Mouse (Mus musculus) CH12.LX (cell line): ENCODE measurements at regions not wholly inside any gene's neighbourhood (a gene's known extent, or its start where the extent isn't known, plus 50 kb on each side); places are given as distances from the start of the nearest gene placed in this dataset.

Experiments
- CHD2 ChIP-seq: IDR thresholded peaks from 2 replicates; pipeline ENCODE4 v1.6.1; 2011; ENCODE audit warnings: low read length, improper control_type of control experiment
- CTCF ChIP-seq, 2 experiments: IDR thresholded peaks in 1 of 2; conservative IDR thresholded peaks in 1 of 2; 2 replicates each; pipeline ENCODE4 v1.5.1; 2011 to 2012; ENCODE audit warnings: low read depth in 2 of 2, low read length in 2 of 2, improper control_type of control experiment in 1 of 2, inconsistent platforms in 1 of 2, mild to moderate bottlenecking in 1 of 2, moderate library complexity in 1 of 2
- E2F4 ChIP-seq: IDR thresholded peaks from 2 replicates; pipeline ENCODE4 v1.6.1; 2011; ENCODE audit warnings: low read depth, low read length, improper control_type of control experiment; ENCODE audit not compliant: insufficient replicate concordance
- ELF1 ChIP-seq: IDR thresholded peaks from 2 replicates; pipeline ENCODE4 v1.6.1; 2014; ENCODE audit warnings: low read depth, mild to moderate bottlenecking, inconsistent platforms, low read length, improper control_type of control experiment
- EP300 ChIP-seq: IDR thresholded peaks from 2 replicates; pipeline ENCODE4 v1.6.1; 2011; ENCODE audit warnings: low read length, improper control_type of control experiment
- MAFK ChIP-seq: IDR thresholded peaks from 2 replicates; pipeline ENCODE4 v1.6.1; 2011; ENCODE audit warnings: low read length, improper control_type of control experiment; ENCODE audit not compliant: insufficient replicate concordance
- MYC ChIP-seq: IDR thresholded peaks from 2 replicates; pipeline ENCODE4 v1.6.1; 2011; ENCODE audit warnings: low read depth, mild to moderate bottlenecking, improper control_type of control experiment, low read length
- NELFE ChIP-seq: IDR thresholded peaks from 2 replicates; pipeline ENCODE4 v1.6.1; 2011; ENCODE audit warnings: low read depth, low read length, improper control_type of control experiment
- POLR2A ChIP-seq: IDR thresholded peaks from 2 replicates; pipeline ENCODE4 v1.6.1; 2011; ENCODE audit warnings: low read depth, mild to moderate bottlenecking, improper control_type of control experiment, low read length
- UBTF ChIP-seq: IDR thresholded peaks from 2 replicates; pipeline ENCODE4 v1.6.1; 2012; ENCODE audit warnings: low read depth, mild to moderate bottlenecking, inconsistent platforms, low read length, improper control_type of control experiment, moderate library complexity
- ZNF384 ChIP-seq: IDR thresholded peaks from 2 replicates; pipeline ENCODE4 v1.6.1; 2012; ENCODE audit warnings: low read depth, low read length, improper control_type of control experiment, inconsistent platforms

DNA sequence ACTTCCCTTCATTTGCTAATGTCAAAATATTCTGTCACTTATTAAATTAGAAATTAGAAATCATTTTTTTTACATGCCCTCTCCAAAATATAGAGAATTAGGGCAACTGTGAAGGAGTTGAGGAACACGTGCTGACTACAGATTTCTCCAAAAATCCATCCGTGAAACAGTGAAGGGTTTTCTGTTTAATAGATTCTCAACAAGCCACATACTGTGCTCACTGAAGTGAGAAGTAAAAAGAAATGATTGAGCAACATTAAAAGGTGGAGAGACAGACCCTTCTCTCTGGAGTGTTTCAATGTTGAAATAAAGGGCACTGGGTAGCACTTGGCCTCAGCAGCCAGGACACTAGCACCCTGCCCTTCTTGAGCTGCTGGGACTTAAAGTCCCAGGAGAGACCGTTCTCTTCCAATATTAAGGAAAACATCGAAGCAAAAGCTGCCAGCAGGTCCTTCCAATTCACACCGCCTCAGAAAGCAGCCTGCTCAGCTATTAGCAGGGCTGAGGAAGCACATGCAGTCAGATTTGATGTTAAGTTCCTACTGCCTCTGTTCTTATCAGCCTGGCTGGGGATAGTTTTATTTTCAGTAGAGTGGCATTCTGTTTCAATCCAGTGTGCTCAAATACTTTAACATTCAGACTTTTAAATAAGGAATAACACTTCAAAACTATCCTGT, 236.8 kb upstream of the Fbxo33 start:
- no peak for TF ChIP-seq NELFE
- TF ChIP-seq E2F4: no peak
- no peak for TF ChIP-seq CHD2
- no peak for TF ChIP-seq POLR2A
- TF ChIP-seq CTCF (conservative IDR thresholded peaks at IDR 0.05 in 1 of 2, IDR thresholded peaks at IDR 0.05 in 1 of 2; ENCODE audit: low read depth in 2 of 2, low read length in 2 of 2): no peak
- TF ChIP-seq MAFK: no peak
- no peak for TF ChIP-seq UBTF
- no peak for TF ChIP-seq MYC
- no peak for TF ChIP-seq ELF1
- no peak for TF ChIP-seq EP300
- TF ChIP-seq ZNF384: no peak
